Mouse (Mus musculus) C2C12 (cell line): ENCODE results near the gene Pth2.

Experiments used
- CEBPB ChIP-seq: IDR thresholded peaks from one replicate; pipeline ENCODE4 v1.6.1; 2011; ENCODE audit warnings: low read depth, mild to moderate bottlenecking, control low read depth, moderate library complexity
- CTCF ChIP-seq: IDR thresholded peaks from one replicate; pipeline ENCODE4 v1.5.1; 2011; ENCODE audit not compliant: control insufficient read depth, insufficient read depth, insufficient read length
- FOSL1 ChIP-seq: IDR thresholded peaks from one replicate; pipeline ENCODE4 v1.8.0; 2011; ENCODE audit warnings: mild to moderate bottlenecking, low read length; ENCODE audit not compliant: poor library complexity, insufficient read depth, severe bottlenecking
- MAX ChIP-seq: IDR thresholded peaks from one replicate; pipeline ENCODE4 v1.6.1; 2011; ENCODE audit warnings: mild to moderate bottlenecking, control low read depth
- MYOD1 ChIP-seq: IDR thresholded peaks from one replicate; pipeline ENCODE4 v1.6.1; 2011; ENCODE audit warnings: low read depth; ENCODE audit not compliant: control insufficient read depth, insufficient read length
- MYOG ChIP-seq: IDR thresholded peaks from one replicate; pipeline ENCODE4 v1.6.1; 2011; ENCODE audit not compliant: control insufficient read depth, insufficient read length; ENCODE audit errors: extremely low read depth
- USF1 ChIP-seq: IDR thresholded peaks from one replicate; pipeline ENCODE4 v1.6.1; 2011; ENCODE audit warnings: low read depth, mild to moderate bottlenecking, control low read depth, moderate library complexity

DNA sequence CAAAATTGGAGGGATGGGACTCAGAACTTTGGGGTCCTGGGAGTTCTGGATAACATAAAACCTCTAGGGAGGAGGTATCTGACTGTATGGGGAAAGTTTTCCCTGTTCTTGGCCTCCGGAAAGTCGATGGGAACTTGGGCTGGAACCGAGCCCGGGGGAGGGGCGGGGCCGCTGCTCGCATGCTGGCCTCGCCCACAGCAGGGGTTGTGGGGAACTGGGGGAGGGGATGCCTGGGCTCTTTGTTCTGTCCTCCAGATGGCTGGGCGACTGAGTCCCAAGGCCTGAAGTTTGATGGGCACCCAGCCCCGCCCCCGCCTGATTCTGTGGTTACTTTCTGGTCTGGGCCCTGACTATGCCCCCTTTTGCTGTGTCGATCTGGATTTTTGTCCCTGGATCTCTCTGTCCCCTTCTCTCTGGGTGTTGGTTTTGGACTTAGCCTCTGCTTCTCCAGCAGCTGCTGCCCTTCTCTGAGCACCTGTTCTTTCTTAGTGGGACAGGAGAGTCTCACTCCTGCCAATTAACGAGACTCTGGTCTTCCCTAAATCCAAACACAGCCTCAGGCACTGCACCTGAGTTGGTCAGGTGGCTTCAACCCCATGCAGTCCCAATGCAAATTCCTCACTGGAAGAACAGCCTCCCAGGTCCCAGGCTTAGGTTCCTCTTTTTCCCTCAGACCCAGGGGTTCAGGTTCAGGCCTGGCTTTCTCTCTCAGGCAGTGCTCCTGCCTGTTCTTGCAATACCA lies 35.8 kb downstream of the Pth2 start:
- TF ChIP-seq CTCF = no peak
- no peak for TF ChIP-seq MAX
- no peak for TF ChIP-seq USF1
- no peak for TF ChIP-seq MYOD1
- TF ChIP-seq CEBPB = no peak
- TF ChIP-seq FOSL1 = no peak
- no peak for TF ChIP-seq MYOG
